Comparison of ENCODE assay signal across 8 mouse cellular contexts in the genomic region with DNA sequence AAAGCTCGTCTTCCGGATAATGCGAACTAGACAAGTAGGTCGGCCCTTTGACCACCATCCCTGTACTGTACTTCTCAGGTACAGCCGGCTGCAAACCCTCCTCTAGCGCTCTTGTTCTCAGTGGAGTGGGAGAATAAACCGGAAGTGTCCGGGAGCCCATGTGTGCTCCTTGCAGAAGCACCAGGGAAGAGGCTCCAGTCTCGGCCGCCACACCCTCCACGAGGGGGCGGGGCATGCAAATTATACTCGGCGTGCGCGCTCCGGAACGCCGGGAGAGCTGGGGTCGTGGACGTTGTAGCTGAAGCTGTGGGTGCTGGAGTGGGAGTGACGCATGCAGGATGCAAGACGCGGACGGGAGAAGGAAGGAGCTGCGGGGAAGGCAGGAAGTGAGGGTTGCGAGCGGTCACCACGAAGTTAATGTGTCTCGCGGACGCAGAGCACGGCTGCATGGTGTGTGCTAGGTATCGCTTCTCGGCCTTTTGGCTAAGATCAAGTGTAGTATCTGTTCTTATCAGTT. TPM values are rescaled to one million over a fixed set of nuclear protein-coding genes. Genes with fewer than 3 reads are reported as not detected.
A peak's percentile ranks its signal among the peaks of the same experiment; 100 is the strongest.
DNase-seq lines count a peak whose midpoint lies in the region; ATAC-seq and TF ChIP-seq lines count a peak whose summit lies in the region.

No protein-coding gene starts in this region.

- H3K4me2 ChIP-seq in hindbrain, embryonic 15.5 days = peak overlapping the region; percentile 63

- H3K36me3 ChIP-seq in hindbrain, embryonic 15.5 days = no peaks in the 10 kb centered on the region

- WGBS in hindbrain, embryonic 15.5 days = 1% methylated on average over 35 of the region's 35 CpGs

- no peaks in the 10 kb centered on the region for H3K9me3 ChIP-seq in hindbrain, embryonic 15.5 days

- H3K9ac ChIP-seq in hindbrain, embryonic 15.5 days = peak overlapping the region; percentile 43

- H3K4me3 ChIP-seq in hindbrain, embryonic 15.5 days = peak overlapping the region; percentile 42

- CTCF ChIA-PET in Patski (lab: Charles Lee) = no interaction called here

- DNase-seq in Patski (ENCODE audit: low read depth, low spot score) = peak; percentile 27
- peak; percentile 90 to 92 for DNase-seq in cerebellum, postnatal 14 days
- DNase-seq in frontal cortex, postnatal 25 days (ENCODE audit: low spot score in 2 of 2) = peak; percentile 59 to 68
- DNase-seq in left cerebral cortex, adult 11 months (ENCODE audit: low spot score) = peak; percentile 80
- DNase-seq in lung, postnatal 4 days = peak; percentile 92 to 93
- DNase-seq in retina, postnatal 7 days (ENCODE audit: low read depth, low spot score) = peak; percentile 85
- peak; percentile 81 for DNase-seq in urinary bladder, adult 2 months (ENCODE audit: low spot score)

- no peaks in the 10 kb centered on the region for H3K27me3 ChIP-seq in Patski
- no peaks in the 10 kb centered on the region for H3K27me3 ChIP-seq in hindbrain, embryonic 15.5 days

- in situ Hi-C loops in Patski (cut with MboI; ENCODE audit: low pct_unique_long_range_greater_than_20kb) = loop anchor here (5.0 kb wide), 1 partner anchor 53 kb away; a partner anchor contains a TSS

- TF ChIP-seq CTCF in Patski (IDR thresholded peaks at IDR 0.05) = no peak

- H3K27ac ChIP-seq in hindbrain, embryonic 15.5 days (replicated peaks) = peak overlapping the region; percentile 88

- POLR2A ChIA-PET in Patski (lab: Charles Lee) = interaction anchor here (0.6 to 4.7 kb wide), 3 partner anchors 11 to 346 kb away, joined by 3 to 20 read pairs (median 6); no protein-coding TSS in a partner anchor

- ATAC-seq in Patski = peak; percentile 80
- peak; percentile 92 for ATAC-seq in hindbrain, embryonic 15.5 days (ENCODE audit: low FRiP score, low read depth)

- H3K4me1 ChIP-seq in hindbrain, embryonic 15.5 days (replicated peaks) = peaks cover 22% of the 10 kb centered on the region

RNA-seq across cellular contexts. Expression of a gene that starts 29.5 kb away (rescaled TPM):
- 27.2 TPM for polyA plus RNA-seq in Patski (2021)
- 8.6 and 9.5 TPM in 2 replicates for polyA plus RNA-seq in hindbrain, embryonic 15.5 days (2015; fragmentation: Nextera tagmentation; extraction: Ambion mirVana)
- 15.3 and 16.5 TPM in 2 replicates for polyA plus RNA-seq in urinary bladder, adult 2 months (2012; rRNA removed)

RNA-seq across cellular contexts. Expression of a gene that starts 29.6 kb away (rescaled TPM):
- polyA plus RNA-seq in Patski (2021) = 1.4 TPM
- polyA plus RNA-seq in hindbrain, embryonic 15.5 days (2015; fragmentation: Nextera tagmentation; extraction: Ambion mirVana) = 34.7 and 35.8 TPM in 2 replicates
- polyA plus RNA-seq in urinary bladder, adult 2 months (2012; rRNA removed) = 0.15 and 0.21 TPM in 2 replicates

RNA-seq across cellular contexts. Expression of a gene that starts 42.5 kb away (rescaled TPM):
- polyA plus RNA-seq in Patski (2021) = 0.74 TPM
- 2.7 and 3.1 TPM in 2 replicates for polyA plus RNA-seq in hindbrain, embryonic 15.5 days (2015; fragmentation: Nextera tagmentation; extraction: Ambion mirVana)
- polyA plus RNA-seq in urinary bladder, adult 2 months (2012; rRNA removed) = 23.3 and 30.0 TPM in 2 replicates

RNA-seq across cellular contexts. Expression of a gene that starts 52.6 kb away (rescaled TPM):
- polyA plus RNA-seq in Patski (2021) = 38.5 TPM
- 15.7 and 17.1 TPM in 2 replicates for polyA plus RNA-seq in hindbrain, embryonic 15.5 days (2015; fragmentation: Nextera tagmentation; extraction: Ambion mirVana)
- polyA plus RNA-seq in urinary bladder, adult 2 months (2012; rRNA removed) = 17.8 and 18.4 TPM in 2 replicates

Comparison
In these comparisons a context has a peak if more than half of its experiments do, and no peak if none do; other contexts are left out.
1. Peak in every context shown above with its lines: DNase-seq, ATAC-seq, H3K4me3 ChIP-seq and H3K27ac ChIP-seq.
2. DNase-seq: peak in every context shown above with its lines; median percentile 92 in lung, postnatal 4 days; 91 in cerebellum, postnatal 14 days; 85 in retina, postnatal 7 days; 81 in urinary bladder, adult 2 months; 80 in left cerebral cortex, adult 11 months; 64 in frontal cortex, postnatal 25 days; 27 in Patski.
3. RNA of a gene that starts 29.6 kb away (polyA plus RNA-seq): 34.7 to 35.8 TPM in hindbrain, embryonic 15.5 days; 1.4 TPM in Patski (single experiment) and 0.15 to 0.21 TPM in urinary bladder, adult 2 months; every median in the first group is over 10 times any median in the second.